Mouse (Mus musculus) ovary, postnatal 10 days (tissue): ENCODE results near the gene Utp3.
"Not testable (repeated sequence)": the region's sequence is repeated elsewhere in the genome, so short reads cannot be mapped to it uniquely, and the experiment has no call there.

Experiments
- DNase-seq: peaks from one replicate; pipeline ENCODE4 v3.0.0; 2022; ENCODE audit warnings: low spot score

The Utp3 gene

GRCm38 (mm10) chr5:88554086-88554886, at the start of gene Utp3:
Utp3 (plus strand) TSS chr5:88554462.
- DNase-seq: peak; percentile 96

- no peak for DNase-seq
Measured at GRCm38 (mm10) chr5:88508555-88508954, 45.7 kb upstream of the Utp3 start.

GRCm38 (mm10) chr5:88508990-88509389, 45.3 kb upstream of the Utp3 start:
- no peak for DNase-seq

GRCm38 (mm10) chr5:88519232-88519631, 35.0 kb upstream of the Utp3 start:
- no peak for DNase-seq

- DNase-seq: no peak
Measured at GRCm38 (mm10) chr5:88527657-88528056, 26.6 kb upstream of the Utp3 start, which contains the start of gene Jchain. Jchain (minus strand) TSS chr5:88527891.

- no peak for DNase-seq
Measured at GRCm38 (mm10) chr5:88530908-88531307, 23.4 kb upstream of the Utp3 start.

GRCm38 (mm10) chr5:88534697-88535096, 19.6 kb upstream of the Utp3 start:
- DNase-seq: no peak

GRCm38 (mm10) chr5:88540845-88541244, 13.4 kb upstream of the Utp3 start:
- DNase-seq: no peak

- no peak for DNase-seq
Measured at GRCm38 (mm10) chr5:88542651-88543282, 11.5 kb upstream of the Utp3 start.

GRCm38 (mm10) chr5:88544411-88544810, 9.9 kb upstream of the Utp3 start:
- DNase-seq: not testable (repeated sequence)

GRCm38 (mm10) chr5:88545536-88545935, 8.7 kb upstream of the Utp3 start:
- DNase-seq: no peak

GRCm38 (mm10) chr5:88553271-88554085, 784 bp upstream of the Utp3 start:
- no peak for DNase-seq

- DNase-seq: no peak
Measured at GRCm38 (mm10) chr5:88558991-88559390, 4.7 kb downstream of the Utp3 start.

- no peak for DNase-seq
Measured at GRCm38 (mm10) chr5:88561080-88561814, 7.0 kb downstream of the Utp3 start.

- DNase-seq: no peak
Measured at GRCm38 (mm10) chr5:88562863-88563780, 8.9 kb downstream of the Utp3 start.

- peak; percentile 67 for DNase-seq
Measured at GRCm38 (mm10) chr5:88564501-88565147, 10.4 kb downstream of the Utp3 start, which contains the start of gene Rufy3. Rufy3 (plus strand) TSS chr5:88565040.

GRCm38 (mm10) chr5:88565148-88566033, 11.1 kb downstream of the Utp3 start:
- peak; percentile 41 for DNase-seq

- DNase-seq: no peak
Measured at GRCm38 (mm10) chr5:88566034-88566841, 12.0 kb downstream of the Utp3 start.
